Mouse (Mus musculus): Measurements from ENCODE around the gene Stambpl1. TPM values are rescaled to one million over a fixed set of nuclear protein-coding genes. Genes with fewer than 3 reads are reported as not detected.

The Stambpl1 gene
- polyA plus RNA-seq, 1 experiment from 2014 or later = 6.9 TPM

DNA sequence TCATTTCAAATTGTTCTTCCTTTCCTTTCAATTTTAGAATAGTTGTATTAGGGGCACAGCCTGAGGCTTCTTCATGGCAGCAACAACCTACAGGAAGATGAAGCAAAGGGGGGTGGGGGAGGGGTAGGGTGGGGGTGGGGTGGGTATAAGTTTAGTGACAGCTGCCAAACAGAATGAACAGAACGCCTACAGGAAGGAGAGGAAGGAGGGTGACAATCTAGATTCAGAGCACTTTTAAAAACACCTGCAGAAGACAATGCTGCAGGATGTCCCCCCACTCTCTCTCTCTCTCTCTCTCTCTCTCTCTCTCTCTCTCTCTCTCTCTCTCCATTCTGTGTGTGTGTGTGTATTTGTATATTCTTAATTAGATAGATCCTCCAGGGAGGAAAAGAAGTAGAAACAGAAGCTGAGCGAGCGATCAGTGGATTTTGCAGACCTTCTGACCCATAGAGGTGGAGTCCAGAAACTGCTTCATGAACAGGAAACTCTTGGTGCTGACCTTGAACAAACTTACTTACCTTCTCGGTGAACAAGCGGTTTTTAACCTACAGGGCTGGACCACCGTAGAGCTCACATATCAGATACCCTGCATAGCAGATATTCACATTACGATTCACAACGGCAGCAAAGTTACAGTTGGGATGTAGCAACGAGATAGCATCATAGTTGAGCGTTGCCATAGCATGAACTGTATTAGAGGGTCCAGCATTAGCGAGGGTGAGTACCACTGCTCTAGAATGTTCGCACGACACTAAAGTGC, 95.8 kb downstream of the Stambpl1 start:
- Histone ChIP-seq H3K4me2 (no peak overlapping the region), H3K4me3 (no peak overlapping the region), H3K9ac (no peak overlapping the region), H3K36me3 (no peaks in the 10 kb centered on the region), H3K9me3 (replicated peaks) (no peaks in the 10 kb centered on the region), H3K27ac (ENCODE audit: poor library complexity, severe bottlenecking) (no peak overlapping the region), H3K4me1 (replicated peaks) (peaks cover 3% of the 10 kb centered on the region; the same call in 1 of the 2 replicates), H3K27me3 (replicated peaks) (peaks cover 10% of the 10 kb centered on the region; the same call in 1 of the 2 replicates)
- 75% methylated on average over 13 of the region's 13 CpGs for WGBS
- no peak for ATAC-seq (ENCODE audit: insufficient number of reproducible peaks, low FRiP score)

DNA sequence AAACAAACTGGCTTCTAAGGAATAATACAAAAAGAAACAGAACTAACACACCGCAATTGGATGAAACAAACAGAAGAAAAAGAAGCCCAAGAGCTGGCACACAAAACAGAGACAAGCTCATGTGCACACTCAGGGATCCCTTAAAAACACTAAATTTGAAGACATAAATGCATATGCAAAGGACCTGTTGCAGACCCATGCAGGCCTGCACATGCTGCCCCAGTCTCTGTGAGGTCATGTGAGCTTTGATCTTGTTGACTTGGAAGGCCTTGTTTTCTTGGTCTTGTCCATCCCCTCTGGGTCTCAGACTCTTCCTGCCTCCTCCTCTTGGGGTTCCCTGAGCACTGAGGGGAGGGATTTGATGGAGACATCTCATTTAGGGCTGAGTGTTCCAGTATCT, 96.7 kb downstream of the Stambpl1 start:
- no peak overlapping the region for H3K9ac ChIP-seq
- peaks cover 11% of the 10 kb centered on the region; the same call in 1 of the 2 replicates for H3K27me3 ChIP-seq (replicated peaks)
- H3K4me1 ChIP-seq (replicated peaks) = peaks cover 3% of the 10 kb centered on the region; the same call in 1 of the 2 replicates
- no peak overlapping the region for H3K4me3 ChIP-seq
- no peak for ATAC-seq (ENCODE audit: insufficient number of reproducible peaks, low FRiP score)
- no peaks in the 10 kb centered on the region for H3K36me3 ChIP-seq
- H3K27ac ChIP-seq (ENCODE audit: poor library complexity, severe bottlenecking) = no peak overlapping the region
- no peak overlapping the region for H3K4me2 ChIP-seq
- H3K9me3 ChIP-seq (replicated peaks) = no peaks in the 10 kb centered on the region
- WGBS = 91% methylated on average over 1 of the region's 1 CpGs

Other genes starting within 250 kb of the Stambpl1 start
- gene Lipf, start 231.0 kb upstream of the Stambpl1 start, polyA plus RNA-seq (2016; fragmentation: Nextera tagmentation; extraction: Ambion mirVana) = 0.15 TPM in 1 of 2 replicates, not detected in the other
- gene Lipk, start 183.9 kb upstream of the Stambpl1 start, polyA plus RNA-seq (2016; fragmentation: Nextera tagmentation; extraction: Ambion mirVana) = not detected in 2 replicates
- gene Lipn, start 124.9 kb upstream of the Stambpl1 start, polyA plus RNA-seq (2016; fragmentation: Nextera tagmentation; extraction: Ambion mirVana) = not detected in 2 replicates
- not detected in 2 replicates for gene Lipm, start 91.3 kb upstream of the Stambpl1 start, polyA plus RNA-seq (2016; fragmentation: Nextera tagmentation; extraction: Ambion mirVana)
- gene Ankrd22, start 26.2 kb upstream of the Stambpl1 start, polyA plus RNA-seq (2016; fragmentation: Nextera tagmentation; extraction: Ambion mirVana) = not detected in 2 replicates
- gene Acta2, start 63.4 kb downstream of the Stambpl1 start, polyA plus RNA-seq (2016; fragmentation: Nextera tagmentation; extraction: Ambion mirVana) = 1,019 and 1,096 TPM in 2 replicates
- 2.2 and 2.4 TPM in 2 replicates for gene Fas, start 98.4 kb downstream of the Stambpl1 start, polyA plus RNA-seq (2016; fragmentation: Nextera tagmentation; extraction: Ambion mirVana)